Mouse (Mus musculus) liver, embryonic 16.5 days (tissue): ENCODE results near the gene Phactr2. TPM values are rescaled to one million over a fixed set of nuclear protein-coding genes. Genes with fewer than 3 reads are reported as not detected.
A peak's percentile ranks its signal among the peaks of the same experiment; 100 is the strongest.

Experiments used
- ATAC-seq: fragments of 200-750 bp; cut with Nextera tagmentation; 2 replicates; pipeline ENCODE4 v1.8.0; 2017; ENCODE audit warnings: low read depth, mild to moderate bottlenecking, moderate number of reproducible peaks, moderate library complexity
- H3K27ac ChIP-seq: fragments of 300-500 bp; sonication (generic); 2 replicates; pipeline ENCODE4 v1.5.1; 2014; ENCODE audit warnings: mild to moderate bottlenecking, low read length
- H3K27me3 ChIP-seq: fragments of 300-500 bp; sonication (generic); 2 replicates; pipeline ENCODE4 v1.6.1; 2014; ENCODE audit warnings: low read depth, low read length, mixed read lengths; ENCODE audit not compliant: control insufficient read depth, insufficient read depth
- H3K36me3 ChIP-seq: fragments of 300-500 bp; sonication (generic); 2 replicates; pipeline ENCODE4 v1.6.1; 2014; ENCODE audit warnings: mild to moderate bottlenecking; ENCODE audit not compliant: control insufficient read depth, insufficient read depth
- H3K4me1 ChIP-seq: fragments of 300-500 bp; sonication (generic); 2 replicates; pipeline ENCODE4 v1.6.1; 2014; ENCODE audit warnings: low read depth, low read length, mixed read lengths; ENCODE audit not compliant: control insufficient read depth
- H3K4me2 ChIP-seq: fragments of 300-500 bp; sonication (generic); 2 replicates; pipeline ENCODE4 v1.6.1; 2014; ENCODE audit warnings: low read depth, low read length, mixed read lengths
- H3K4me3 ChIP-seq: fragments of 300-500 bp; sonication (generic); 2 replicates; pipeline ENCODE4 v1.5.1; 2014; ENCODE audit warnings: low read depth, mild to moderate bottlenecking, low read length
- H3K9ac ChIP-seq: fragments of 300-500 bp; sonication (generic); 2 replicates; pipeline ENCODE4 v1.6.1; 2014; ENCODE audit warnings: low read depth, low read length
- H3K9me3 ChIP-seq: fragments of 300-500 bp; sonication (generic); replicated peaks from 2 replicates; pipeline ENCODE4 v1.6.1; 2016; ENCODE audit warnings: low read length; ENCODE audit not compliant: control insufficient read depth
- WGBS: fragments of 180-500 bp; shearing (Covaris S2); extraction: QIAGEN DNeasy Blood & Tissue Kit; methylation state at CpG from one replicate; pipeline ENCODE4 v1.1.7; 2014; ENCODE audit not compliant: insufficient replicate concordance; 5-methylcytosine and 5-hydroxymethylcytosine counted together
- polyA plus RNA-seq: library from polyadenylated mRNA; unstranded; fragments of >200 nt; fragmentation: Nextera tagmentation; extraction: Ambion mirVana; gene quantifications from 2 replicates; pipeline ENCODE4 v1.2.1, GENCODE M21; 2015

The Phactr2 gene
- polyA plus RNA-seq, 1 experiment from 2014 or later, result 3.4 TPM

- H3K4me2 ChIP-seq, result no peak overlapping the region
- no peak overlapping the region for H3K4me3 ChIP-seq
- H3K9ac ChIP-seq, result no peak overlapping the region
- no peaks in the 10 kb centered on the region for H3K4me1 ChIP-seq
- no peaks in the 10 kb centered on the region for H3K9me3 ChIP-seq
- 66% methylated on average over 2 of the region's 2 CpGs for WGBS
- H3K27me3 ChIP-seq, result no peaks in the 10 kb centered on the region
- ATAC-seq, result no peak
- H3K27ac ChIP-seq, result no peak overlapping the region
- H3K36me3 ChIP-seq, result no peaks in the 10 kb centered on the region
Measured at GRCm38 (mm10) chr10:13333781-13334180, 140.4 kb downstream of the Phactr2 start.

- no peaks in the 10 kb centered on the region for H3K36me3 ChIP-seq
- no peak overlapping the region for H3K4me3 ChIP-seq
- no peaks in the 10 kb centered on the region for H3K27me3 ChIP-seq
- H3K9ac ChIP-seq, result no peak overlapping the region
- H3K4me2 ChIP-seq, result no peak overlapping the region
- no peak for ATAC-seq
- H3K27ac ChIP-seq, result no peak overlapping the region
- 41% methylated on average over 2 of the region's 2 CpGs for WGBS
- H3K4me1 ChIP-seq, result no peaks in the 10 kb centered on the region
- H3K9me3 ChIP-seq, result no peaks in the 10 kb centered on the region
Measured at GRCm38 (mm10) chr10:13332985-13333384, 141.2 kb downstream of the Phactr2 start.

DNA sequence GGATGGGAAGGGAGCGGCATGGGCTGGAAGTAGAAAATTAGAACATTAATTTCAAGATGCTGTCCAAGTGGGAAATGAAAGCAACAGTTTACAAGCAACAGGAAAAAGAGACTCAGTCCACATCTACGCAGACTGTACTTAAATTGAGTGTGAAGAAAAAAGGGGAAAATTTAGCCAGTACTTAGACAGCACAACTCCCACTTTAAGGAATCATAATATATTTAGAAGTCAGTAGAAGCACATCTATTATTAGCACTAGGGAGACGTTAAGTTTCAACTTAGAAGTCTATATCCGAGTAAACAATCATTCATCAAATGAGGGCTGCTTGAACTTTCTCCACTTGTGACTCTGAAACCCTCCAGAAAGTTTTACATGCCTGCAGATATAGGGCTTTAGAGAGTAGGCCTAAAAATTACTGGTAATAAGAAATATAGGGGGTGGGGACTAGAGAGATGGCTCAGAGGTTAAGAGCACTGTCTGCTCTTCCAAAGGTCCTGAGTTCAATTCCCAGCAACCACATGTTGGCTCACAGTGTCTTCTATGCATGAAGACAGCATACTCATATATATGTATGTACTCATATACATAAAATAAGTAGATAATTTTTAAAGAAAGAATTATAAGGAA is 142.7 kb downstream of the Phactr2 start:
- Histone ChIP-seq H3K9me3 (no peaks in the 10 kb centered on the region), H3K27ac (no peak overlapping the region), H3K4me2 (no peak overlapping the region), H3K4me3 (no peak overlapping the region), H3K36me3 (no peaks in the 10 kb centered on the region), H3K27me3 (no peaks in the 10 kb centered on the region), H3K4me1 (no peaks in the 10 kb centered on the region), H3K9ac (no peak overlapping the region)
- no peak for ATAC-seq
- WGBS, result 54% methylated on average over 4 of the region's 4 CpGs

GRCm38 (mm10) chr10:13328602-13329001 is 145.6 kb downstream of the Phactr2 start:
- no peak overlapping the region for H3K4me3 ChIP-seq
- no peaks in the 10 kb centered on the region for H3K4me1 ChIP-seq
- peaks cover 4% of the 10 kb centered on the region for H3K27me3 ChIP-seq
- WGBS, result 52% methylated on average over 3 of the region's 3 CpGs
- no peak overlapping the region for H3K27ac ChIP-seq
- no peak overlapping the region for H3K4me2 ChIP-seq
- no peaks in the 10 kb centered on the region for H3K36me3 ChIP-seq
- H3K9me3 ChIP-seq, result no peaks in the 10 kb centered on the region
- H3K9ac ChIP-seq, result no peak overlapping the region
- no peak for ATAC-seq

- no peak overlapping the region for H3K27ac ChIP-seq
- 65% methylated on average over 14 of the region's 14 CpGs for WGBS
Measured at GRCm38 (mm10) chr10:13326149-13326873, 147.9 kb downstream of the Phactr2 start.

GRCm38 (mm10) chr10:13323806-13324411 is 150.3 kb downstream of the Phactr2 start:
- ATAC-seq, result peak; percentile 64
- no peaks in the 10 kb centered on the region for H3K9me3 ChIP-seq
- H3K4me1 ChIP-seq, result peaks cover 2% of the 10 kb centered on the region
- H3K27ac ChIP-seq, result peak overlapping the region; percentile 50
- WGBS, result 2% methylated on average over 53 of the region's 62 CpGs
- H3K36me3 ChIP-seq, result no peaks in the 10 kb centered on the region
- H3K27me3 ChIP-seq, result peaks cover 4% of the 10 kb centered on the region
- H3K4me2 ChIP-seq, result peak overlapping the region; percentile 68
- H3K9ac ChIP-seq, result peak overlapping the region; percentile 58
- peak overlapping the region; percentile 64 for H3K4me3 ChIP-seq

More at GRCm38 (mm10) chr10:13326149-13326873, 147.9 kb downstream of the Phactr2 start:
- no peak for ATAC-seq
- peaks cover 2% of the 10 kb centered on the region for H3K4me1 ChIP-seq
- no peak overlapping the region for H3K4me2 ChIP-seq
- no peaks in the 10 kb centered on the region for H3K36me3 ChIP-seq
- H3K27me3 ChIP-seq, result peaks cover 4% of the 10 kb centered on the region
- no peak overlapping the region for H3K9ac ChIP-seq
- no peaks in the 10 kb centered on the region for H3K9me3 ChIP-seq
- H3K4me3 ChIP-seq, result no peak overlapping the region

DNA sequence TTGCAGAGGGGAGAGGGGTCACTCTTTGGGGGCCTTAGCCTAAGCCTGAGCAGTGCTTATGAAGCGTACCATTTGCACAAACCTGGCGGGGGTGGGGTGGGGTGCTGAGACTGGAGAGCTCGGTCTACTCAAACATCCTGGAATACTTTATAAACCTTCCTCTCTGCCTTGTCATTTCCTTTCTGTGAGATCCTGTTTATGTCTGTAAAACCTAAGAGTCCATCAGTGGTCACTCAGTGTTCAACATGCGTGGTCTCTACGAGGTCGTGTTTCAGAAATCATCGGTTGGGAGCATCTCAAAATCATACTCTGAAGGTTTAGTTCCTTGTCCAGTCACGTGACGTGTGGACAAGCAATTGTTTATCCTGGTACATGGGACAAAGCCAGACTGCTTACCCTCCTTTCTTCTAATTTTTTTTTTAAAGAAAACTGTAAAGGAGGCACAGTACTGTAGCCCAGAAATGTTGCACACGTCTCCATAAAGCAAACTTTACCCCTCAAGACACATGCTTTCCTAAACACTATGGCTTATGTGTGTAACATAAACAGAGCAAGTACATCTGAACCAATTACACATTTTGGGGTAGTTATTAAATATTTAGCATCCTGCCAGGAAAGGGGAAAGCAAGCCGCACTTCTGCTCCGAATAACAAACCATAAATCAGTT is 150.9 kb downstream of the Phactr2 start:
- H3K9ac ChIP-seq, result peak overlapping the region; percentile 58; the same call in 1 of the 2 replicates
- peaks cover 2% of the 10 kb centered on the region for H3K4me1 ChIP-seq
- H3K27ac ChIP-seq, result peak overlapping the region; percentile 50
- no peaks in the 10 kb centered on the region for H3K36me3 ChIP-seq
- WGBS, result 8% methylated on average over 12 of the region's 12 CpGs
- no peaks in the 10 kb centered on the region for H3K9me3 ChIP-seq
- peak overlapping the region; percentile 64 for H3K4me3 ChIP-seq
- H3K27me3 ChIP-seq, result peaks cover 4% of the 10 kb centered on the region
- peak overlapping the region; percentile 68 for H3K4me2 ChIP-seq
- ATAC-seq, result no peak

GRCm38 (mm10) chr10:13314999-13315398 is 159.2 kb downstream of the Phactr2 start:
- WGBS, result 53% methylated on average over 5 of the region's 5 CpGs
- no peak for ATAC-seq
- no peak overlapping the region for H3K27ac ChIP-seq

More at GRCm38 (mm10) chr10:13314999-13315398, 159.2 kb downstream of the Phactr2 start:
- Histone ChIP-seq H3K27me3 (no peaks in the 10 kb centered on the region), H3K36me3 (no peaks in the 10 kb centered on the region), H3K4me1 (no peaks in the 10 kb centered on the region), H3K4me3 (no peak overlapping the region), H3K9me3 (no peaks in the 10 kb centered on the region), H3K4me2 (no peak overlapping the region), H3K9ac (no peak overlapping the region)
